ENCODE assay signal across 1 mouse cellular context in the genomic region with DNA sequence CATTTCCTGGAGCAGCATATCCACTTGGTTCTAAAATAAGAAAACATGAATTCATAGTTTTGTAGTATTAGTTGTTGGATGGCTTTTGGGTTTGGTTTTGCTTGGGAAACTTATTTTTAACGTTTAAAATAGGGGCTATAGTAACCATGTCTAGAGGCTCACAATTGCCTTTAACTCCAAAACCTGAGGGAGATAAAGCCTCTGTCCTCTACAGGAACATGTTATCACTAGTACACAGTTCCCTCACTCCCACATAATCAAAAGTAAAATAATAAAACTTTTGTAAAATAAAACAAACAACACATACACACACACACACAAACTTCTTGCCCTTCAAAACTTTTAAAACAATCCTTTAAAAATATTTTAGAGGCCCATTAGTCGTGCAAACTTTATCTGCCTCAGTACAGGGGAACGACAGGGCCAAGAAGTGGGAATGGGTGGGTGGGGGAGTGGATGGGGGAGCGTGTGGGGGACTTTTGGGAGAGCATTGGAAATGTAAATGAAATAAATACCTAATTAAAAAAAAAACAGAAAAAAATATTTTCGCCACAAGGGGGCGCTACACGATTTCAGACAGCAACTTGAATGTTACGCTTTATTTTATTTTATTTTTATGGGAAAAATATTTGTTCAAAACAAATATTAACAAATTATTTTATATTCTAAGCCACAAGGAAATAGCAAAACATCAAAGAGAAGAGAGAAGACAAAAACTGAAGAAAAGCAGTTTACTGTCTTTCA.
TF ChIP-seq lines count a peak whose summit lies in the region.

No protein-coding gene starts in this region.

TF ChIP-seq in MEL, 35 proteins besides CTCF, POLR2A, EP300 and RAD21 (continued from another document):
- TF ChIP-seq ZC3H11A (IDR thresholded peaks at IDR 0.05; ENCODE audit: low read depth, low read length) = peak; percentile 66
